Mouse (Mus musculus) heart, embryonic 12.5 days (tissue): ENCODE measurements around the gene Banf1. TPM values are rescaled to one million over a fixed set of nuclear protein-coding genes. Genes with fewer than 3 reads are reported as not detected.

Experiments
- ATAC-seq: fragments of 200-750 bp; cut with Nextera tagmentation; 2 replicates; pipeline ENCODE4 v1.8.0; 2017; ENCODE audit warnings: moderate TSS enrichment, moderate library complexity; ENCODE audit not compliant: insufficient number of reproducible peaks, low FRiP score
- H3K27ac ChIP-seq: fragments of 300-500 bp; sonication (generic); 2 replicates; pipeline ENCODE4 v1.5.1; 2016; ENCODE audit warnings: mild to moderate bottlenecking, moderate library complexity; ENCODE audit not compliant: poor library complexity, severe bottlenecking
- H3K27me3 ChIP-seq: fragments of 300-500 bp; sonication (generic); replicated peaks from 2 replicates; pipeline ENCODE4 v1.6.1; 2016; ENCODE audit warnings: mild to moderate bottlenecking, moderate library complexity
- H3K36me3 ChIP-seq: fragments of 300-500 bp; sonication (generic); 2 replicates; pipeline ENCODE4 v1.6.1; 2016; ENCODE audit warnings: mild to moderate bottlenecking, moderate library complexity
- H3K4me1 ChIP-seq: fragments of 300-500 bp; sonication (generic); replicated peaks from 2 replicates; pipeline ENCODE4 v1.6.1; 2016; ENCODE audit warnings: mild to moderate bottlenecking
- H3K4me2 ChIP-seq: fragments of 300-500 bp; sonication (generic); 2 replicates; pipeline ENCODE4 v1.6.1; 2016; ENCODE audit warnings: mild to moderate bottlenecking, moderate library complexity
- H3K4me3 ChIP-seq: fragments of 300-500 bp; sonication (generic); 2 replicates; pipeline ENCODE4 v1.5.1; 2016; ENCODE audit warnings: mild to moderate bottlenecking
- H3K9ac ChIP-seq: fragments of 300-500 bp; sonication (generic); 2 replicates; pipeline ENCODE4 v1.6.1; 2016; ENCODE audit warnings: mild to moderate bottlenecking, moderate library complexity
- H3K9me3 ChIP-seq: fragments of 300-500 bp; sonication (generic); replicated peaks from 2 replicates; pipeline ENCODE4 v1.6.1; 2016; ENCODE audit warnings: mild to moderate bottlenecking, moderate library complexity
- WGBS: fragments of 180-500 bp; shearing (Covaris S2); methylation state at CpG from one replicate; pipeline ENCODE4 v1.1.7; 2016; 5-methylcytosine and 5-hydroxymethylcytosine counted together
- polyA plus RNA-seq: library from polyadenylated mRNA; unstranded; fragments of >200 nt; fragmentation: Nextera tagmentation; extraction: Ambion mirVana; gene quantifications from 2 replicates; pipeline ENCODE4 v1.2.1, GENCODE M21; 2016

Gene Banf1
- polyA plus RNA-seq, 1 experiment from 2014 or later = 410 TPM

DNA sequence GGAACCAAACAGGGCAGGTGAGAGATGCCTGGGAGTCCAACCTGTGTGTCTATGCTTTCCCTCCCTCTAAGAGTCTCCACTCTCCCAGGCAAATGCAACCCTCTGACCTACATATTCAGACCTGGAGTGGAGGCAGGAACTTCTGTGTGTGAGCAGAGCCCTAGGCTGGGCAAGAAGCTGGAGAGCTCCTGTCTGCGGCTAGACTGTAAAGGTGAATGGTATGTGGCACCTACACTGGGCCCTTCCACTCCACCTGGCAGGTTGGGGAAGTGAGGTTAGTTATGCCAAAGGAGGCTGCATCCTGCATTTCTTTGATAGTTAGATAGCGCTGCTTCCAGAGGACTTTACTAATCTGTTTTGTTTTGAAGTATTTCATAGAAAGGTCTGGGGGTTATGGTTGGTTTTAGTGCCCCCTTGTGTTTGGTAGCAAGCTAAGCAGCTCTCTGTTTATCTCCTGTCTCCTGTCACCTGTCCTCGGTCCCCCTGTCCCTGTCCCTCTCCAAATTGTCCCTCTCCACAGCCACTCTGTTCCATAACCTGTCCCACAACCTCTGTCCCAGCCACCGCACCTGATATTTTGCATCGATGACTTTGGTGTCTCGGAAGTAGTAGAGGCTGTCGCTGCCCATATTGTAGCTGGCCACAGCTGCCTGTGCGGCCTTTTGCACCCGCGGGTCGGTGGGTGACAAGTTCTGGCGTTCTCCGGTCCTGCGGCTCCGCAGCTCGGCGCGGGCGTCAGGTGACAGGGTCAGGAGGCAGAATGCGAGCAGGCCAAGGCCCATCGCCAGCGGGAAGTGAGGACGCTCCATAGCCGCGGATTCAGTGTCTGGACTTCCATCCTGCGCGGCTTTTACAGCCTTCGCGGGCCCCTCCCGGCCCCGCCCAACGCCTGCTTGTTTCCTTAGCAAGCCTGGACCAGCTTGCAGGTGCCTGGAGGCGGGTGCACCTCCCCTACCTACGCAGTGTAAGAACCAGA, 18.2 kb downstream of the Banf1 start:
- ATAC-seq = no peak
- no peaks in the 10 kb centered on the region for H3K36me3 ChIP-seq
- peaks cover 3% of the 10 kb centered on the region; the same call in 1 of the 2 replicates for H3K27me3 ChIP-seq
- H3K9me3 ChIP-seq = no peaks in the 10 kb centered on the region
- peak overlapping the region; percentile 90 for H3K4me2 ChIP-seq
- H3K4me3 ChIP-seq = peak overlapping the region; percentile 52
- H3K9ac ChIP-seq = peak overlapping the region; percentile 74
- WGBS = 7% methylated on average over 34 of the region's 34 CpGs
- peaks cover 16% of the 10 kb centered on the region for H3K4me1 ChIP-seq
- no peak overlapping the region for H3K27ac ChIP-seq

DNA sequence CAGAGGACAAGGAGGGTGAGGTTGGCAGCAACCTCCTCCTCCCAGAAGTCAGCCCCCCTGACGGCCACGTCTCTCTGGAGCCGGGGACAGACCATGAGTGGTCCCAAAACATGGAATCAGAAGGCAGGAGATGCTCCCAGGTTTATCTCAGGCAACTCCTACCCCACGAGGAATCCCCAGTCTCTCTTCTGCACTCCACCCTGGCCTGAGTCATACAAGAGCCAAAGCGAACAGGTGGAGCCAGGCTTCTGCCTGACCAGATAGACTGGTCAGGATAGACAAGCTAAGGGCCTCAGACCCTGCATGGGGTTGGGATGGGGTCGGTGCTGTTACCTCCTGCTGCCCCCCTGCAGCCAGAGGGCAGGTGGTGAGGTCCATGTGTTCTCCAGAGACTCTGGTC, 18.9 kb downstream of the Banf1 start:
- Histone ChIP-seq H3K36me3 (no peaks in the 10 kb centered on the region), H3K4me3 (no peak overlapping the region), H3K4me1 (peaks cover 16% of the 10 kb centered on the region), H3K9me3 (no peaks in the 10 kb centered on the region), H3K9ac (no peak overlapping the region), H3K4me2 (no peak overlapping the region), H3K27ac (no peak overlapping the region), H3K27me3 (peaks cover 3% of the 10 kb centered on the region; the same call in 1 of the 2 replicates)
- 67% methylated on average over 6 of the region's 6 CpGs for WGBS
- no peak for ATAC-seq

DNA sequence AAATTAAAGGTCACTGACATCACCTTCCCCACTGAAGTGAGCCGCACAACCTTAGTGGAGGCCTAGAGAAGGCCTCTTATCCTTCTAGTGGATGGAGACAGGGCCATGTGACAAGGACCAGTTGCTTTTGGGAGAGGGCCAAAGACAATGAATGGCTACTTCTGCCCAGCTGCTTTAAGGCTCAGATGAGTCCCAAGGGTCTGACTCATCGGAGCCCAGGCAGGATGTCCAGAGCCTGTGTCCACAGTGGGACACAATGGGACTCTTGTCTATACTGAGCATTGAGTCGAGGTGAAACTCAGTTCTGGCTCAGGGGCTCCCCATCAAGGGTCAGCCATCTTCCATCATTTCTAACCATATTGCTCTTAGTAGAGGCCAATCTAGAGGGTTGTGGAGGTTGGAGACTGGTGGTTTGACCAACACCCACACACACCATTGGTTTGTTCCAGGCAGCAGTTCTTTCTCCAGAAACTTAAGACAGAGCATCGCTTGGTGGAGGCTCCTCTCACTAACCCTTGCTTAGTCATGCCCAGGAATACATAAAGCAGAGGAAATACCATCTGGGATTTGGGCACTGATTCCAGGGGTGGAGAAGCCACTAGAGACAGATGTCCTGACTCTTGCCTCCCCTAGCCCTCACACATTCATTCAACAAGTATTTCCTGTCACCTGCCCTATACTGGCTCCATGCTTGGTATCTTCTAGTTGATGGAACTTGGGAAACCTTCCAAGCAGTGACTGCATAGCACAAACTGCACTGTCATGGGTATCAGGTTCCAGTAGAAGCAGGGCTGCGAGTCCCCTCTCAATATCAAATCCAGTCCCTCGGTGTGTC, 21.5 kb downstream of the Banf1 start:
- Histone ChIP-seq H3K4me3 (no peak overlapping the region), H3K4me1 (peaks cover 16% of the 10 kb centered on the region), H3K9ac (no peak overlapping the region), H3K9me3 (no peaks in the 10 kb centered on the region), H3K4me2 (no peak overlapping the region), H3K27me3 (peaks cover 3% of the 10 kb centered on the region; the same call in 1 of the 2 replicates), H3K36me3 (no peaks in the 10 kb centered on the region), H3K27ac (0 out of 2 replicates have a peak overlapping the region, but pooled peaks have one; percentile 14)
- WGBS = 60% methylated on average over 6 of the region's 6 CpGs
- peak; percentile 72 for ATAC-seq

DNA sequence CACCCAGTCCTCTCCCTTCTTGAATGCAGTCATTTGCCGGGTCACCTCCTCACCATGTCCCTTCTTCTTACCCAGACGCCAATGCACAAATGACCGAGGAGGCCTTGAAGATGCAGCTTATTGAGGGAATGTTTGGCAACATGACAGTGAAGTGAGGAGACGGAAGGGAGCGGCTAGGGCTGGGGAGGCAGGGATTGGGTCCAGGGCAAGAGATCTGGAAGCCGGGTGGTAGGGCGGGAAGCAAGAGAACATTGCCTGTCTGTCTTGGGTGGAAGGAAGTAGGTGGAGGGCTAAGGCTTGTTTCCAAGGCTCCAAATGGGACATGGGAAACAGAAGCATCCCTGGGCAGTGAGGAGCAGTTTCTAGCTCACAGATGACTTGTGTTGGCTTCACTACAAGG, 25.6 kb downstream of the Banf1 start:
- no peak for ATAC-seq
- WGBS = 85% methylated on average over 7 of the region's 7 CpGs
- no peaks in the 10 kb centered on the region for H3K27me3 ChIP-seq
- no peak overlapping the region for H3K4me3 ChIP-seq
- H3K9ac ChIP-seq = no peak overlapping the region
- H3K27ac ChIP-seq = no peak overlapping the region
- no peaks in the 10 kb centered on the region for H3K36me3 ChIP-seq
- H3K4me2 ChIP-seq = no peak overlapping the region
- peaks cover 8% of the 10 kb centered on the region; the same call in 1 of the 2 replicates for H3K4me1 ChIP-seq
- H3K9me3 ChIP-seq = no peaks in the 10 kb centered on the region

DNA sequence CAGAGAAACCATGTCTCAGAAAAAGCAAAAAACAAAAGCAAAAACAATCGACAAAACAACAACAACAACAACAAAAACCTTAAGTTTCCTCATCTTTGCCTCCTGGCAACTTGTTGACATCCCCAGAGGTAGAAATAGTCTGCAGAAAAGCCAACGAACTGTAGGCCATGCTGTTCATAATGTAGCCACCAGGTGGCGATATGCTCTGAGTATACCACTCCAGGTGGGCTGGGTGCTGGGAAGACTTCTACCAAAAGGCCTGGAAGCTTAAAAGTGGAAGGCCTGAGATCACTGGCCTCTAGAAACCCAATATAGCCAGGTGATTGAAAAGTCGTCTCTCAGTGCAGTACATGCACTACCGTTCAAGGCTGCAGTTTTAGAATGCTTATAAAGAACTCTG, 29.0 kb downstream of the Banf1 start:
- Histone ChIP-seq H3K27me3 (no peaks in the 10 kb centered on the region), H3K9me3 (no peaks in the 10 kb centered on the region), H3K4me3 (no peak overlapping the region), H3K4me2 (no peak overlapping the region), H3K27ac (no peak overlapping the region), H3K4me1 (peaks cover 4% of the 10 kb centered on the region), H3K36me3 (no peaks in the 10 kb centered on the region), H3K9ac (no peak overlapping the region)
- no peak for ATAC-seq
- WGBS = 17% methylated on average over 5 of the region's 5 CpGs

DNA sequence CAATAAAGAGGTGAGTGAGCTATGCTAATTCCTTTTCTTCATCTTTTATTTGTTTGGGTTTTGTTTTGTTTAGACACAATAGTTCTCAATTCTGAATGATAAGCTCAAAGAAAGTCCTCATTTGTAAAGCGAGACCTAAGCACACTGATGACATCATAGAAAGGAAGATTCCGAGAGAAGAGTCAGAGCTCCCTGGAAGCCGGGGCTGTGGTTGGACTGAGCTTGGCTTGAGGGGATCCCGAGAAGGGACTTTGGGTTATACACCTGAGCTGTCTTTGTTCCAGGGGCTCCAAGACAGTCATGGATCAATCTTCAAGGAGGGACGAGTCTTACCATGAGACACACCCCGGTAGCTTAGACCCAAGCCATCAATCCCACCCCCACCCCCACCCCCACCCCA, 31.5 kb downstream of the Banf1 start, which contains the start of gene Catsper1:
TSS of gene Catsper1 (plus strand) at position 301 of the 400 bp plus-strand sequence.
- H3K9ac ChIP-seq = no peak within 1 kb of the TSS
- no peaks in the 10 kb centered on the region for H3K36me3 ChIP-seq
- H3K9me3 ChIP-seq = no peaks in the 10 kb centered on the region
- WGBS = 85% methylated on average over 6 of the region's 6 CpGs
- H3K4me2 ChIP-seq = no peak within 1 kb of the TSS
- no peak within 1 kb of the TSS for H3K4me3 ChIP-seq
- ATAC-seq = no peak
- H3K27ac ChIP-seq = no peak within 1 kb of the TSS
- H3K4me1 ChIP-seq = peaks cover 4% of the 10 kb centered on the region
- H3K27me3 ChIP-seq = no peaks in the 10 kb centered on the region

DNA sequence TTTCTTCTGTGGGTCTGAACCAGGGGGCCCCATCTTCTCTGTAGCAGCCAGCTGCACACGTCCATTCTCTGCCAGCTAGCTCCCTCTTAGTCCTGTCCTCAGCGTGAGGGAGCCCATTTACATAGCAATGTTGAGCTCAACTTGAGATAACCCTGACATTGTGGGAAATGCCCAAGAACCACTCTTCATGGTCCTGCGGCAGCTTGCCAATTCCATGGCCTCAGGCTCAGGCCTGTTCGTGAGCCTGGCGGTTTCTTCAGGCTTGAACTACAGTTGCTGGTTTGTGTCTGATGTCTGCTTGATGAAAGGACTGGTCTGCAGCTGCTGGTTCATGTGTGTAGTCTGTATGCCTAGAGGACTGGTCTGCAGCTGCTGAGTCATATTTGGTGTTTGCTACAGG, 32.2 kb downstream of the Banf1 start:
- no peaks in the 10 kb centered on the region for H3K36me3 ChIP-seq
- no peaks in the 10 kb centered on the region for H3K9me3 ChIP-seq
- no peak overlapping the region for H3K4me2 ChIP-seq
- no peak for ATAC-seq
- no peak overlapping the region for H3K9ac ChIP-seq
- 30% methylated on average over 5 of the region's 5 CpGs for WGBS
- no peaks in the 10 kb centered on the region for H3K27me3 ChIP-seq
- no peak overlapping the region for H3K27ac ChIP-seq
- H3K4me1 ChIP-seq = peaks cover 4% of the 10 kb centered on the region
- H3K4me3 ChIP-seq = no peak overlapping the region

DNA sequence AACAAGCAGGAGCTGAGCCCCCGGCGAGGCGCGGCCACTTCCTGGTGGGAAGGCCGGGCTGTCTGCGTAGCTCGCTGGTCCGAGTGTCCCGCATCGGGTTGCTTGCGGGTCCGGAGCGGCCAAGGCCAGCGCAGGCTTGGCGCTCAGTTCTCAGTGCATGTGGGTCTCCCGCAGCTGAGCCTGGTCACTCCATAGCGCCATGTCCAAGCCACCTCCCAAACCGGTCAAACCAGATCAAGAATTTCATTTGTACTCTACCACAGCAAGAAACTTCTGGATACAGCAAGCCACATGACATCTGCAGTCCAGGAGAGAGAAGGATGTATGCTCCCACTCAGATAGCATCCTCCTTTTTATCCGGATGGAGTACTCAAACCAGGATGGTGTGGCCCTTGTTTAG, 39.0 kb downstream of the Banf1 start:
- H3K4me1 ChIP-seq = no peaks in the 10 kb centered on the region
- ATAC-seq = no peak
- WGBS = 68% methylated on average over 19 of the region's 19 CpGs

DNA sequence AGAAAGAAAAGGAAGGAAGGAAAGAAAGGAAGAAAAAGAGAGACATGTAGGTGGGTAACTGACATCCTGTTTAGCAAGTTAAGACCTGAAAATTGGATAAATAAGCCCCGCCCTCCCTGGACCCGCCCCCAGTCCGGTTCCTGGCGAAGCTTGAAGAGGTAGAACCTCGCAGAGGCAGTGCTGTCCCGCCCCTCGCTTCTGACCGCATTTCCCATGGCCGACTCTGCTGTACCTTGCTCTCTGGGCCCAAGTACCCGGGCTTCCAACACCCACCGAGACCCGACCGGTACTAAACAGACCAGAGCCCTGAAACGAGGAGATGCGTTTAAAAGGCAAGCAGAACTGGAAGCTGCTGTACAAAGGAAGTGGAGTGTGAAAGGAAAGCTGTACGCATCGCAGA, 43.2 kb downstream of the Banf1 start:
- Histone ChIP-seq H3K27ac (no peak overlapping the region), H3K4me2 (no peak overlapping the region)
- no peak for ATAC-seq

More for the DNA sequence above, 39.0 kb downstream of the Banf1 start:
- H3K9me3 ChIP-seq = no peaks in the 10 kb centered on the region
- no peak overlapping the region for H3K27ac ChIP-seq
- H3K27me3 ChIP-seq = 0 out of 2 replicates have a peak, but pooled peaks cover 3% of the 10 kb centered on the region
- no peak overlapping the region for H3K4me3 ChIP-seq
- no peaks in the 10 kb centered on the region for H3K36me3 ChIP-seq
- H3K4me2 ChIP-seq = no peak overlapping the region
- H3K9ac ChIP-seq = no peak overlapping the region

More for the DNA sequence above, 43.2 kb downstream of the Banf1 start:
- Histone ChIP-seq H3K9ac (no peak overlapping the region), H3K4me3 (no peak overlapping the region), H3K9me3 (no peaks in the 10 kb centered on the region; the same call in 1 of the 2 replicates), H3K36me3 (no peaks in the 10 kb centered on the region), H3K27me3 (0 out of 2 replicates have a peak, but pooled peaks cover 3% of the 10 kb centered on the region), H3K4me1 (no peaks in the 10 kb centered on the region)
- WGBS = 47% methylated on average over 17 of the region's 17 CpGs
